Mouse (Mus musculus): ENCODE measurements around the gene Camkmt.

Gene Camkmt

GRCm38 (mm10) chr17:85090120-85091099 is at the start of gene Camkmt, which contains the start of gene Prepl:
TSS of gene Camkmt (plus strand) at chr17:85090552.
TSS of gene Prepl (minus strand) at chr17:85090241.
- in situ Hi-C loops (cut with MseI, MboI) = no loop called here

- in situ Hi-C loops (cut with MseI, MboI) = no loop called here
Measured at GRCm38 (mm10) chr17:85040913-85041312, 49.4 kb upstream of the Camkmt start.

DNA sequence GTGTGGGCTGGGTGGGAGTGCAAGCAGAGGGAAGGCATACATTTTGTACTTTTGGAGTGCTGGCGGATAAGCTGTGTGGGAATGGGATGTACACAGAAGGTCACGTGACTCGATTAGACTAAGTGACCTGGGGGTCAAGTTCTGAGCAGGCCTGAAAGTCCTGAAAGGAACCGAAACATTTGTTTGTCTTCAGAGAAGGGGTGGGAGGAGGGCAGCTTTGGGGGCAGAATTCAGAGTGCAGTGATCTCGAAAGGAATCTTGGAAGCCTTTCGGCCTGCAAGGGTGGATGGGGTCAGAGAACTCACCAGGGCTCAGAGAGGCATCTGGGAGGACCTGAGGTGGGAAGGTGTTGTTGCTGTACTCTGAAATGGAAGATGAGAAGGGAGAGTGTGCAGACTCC is 47.9 kb upstream of the Camkmt start:
- in situ Hi-C loops (cut with MseI, MboI) = no loop called here

- in situ Hi-C loops (cut with MseI, MboI) = no loop called here
Measured at GRCm38 (mm10) chr17:85043404-85043816, 46.9 kb upstream of the Camkmt start.

- in situ Hi-C loops (cut with MseI, MboI) = no loop called here
Measured at GRCm38 (mm10) chr17:85044466-85044865, 45.9 kb upstream of the Camkmt start.

DNA sequence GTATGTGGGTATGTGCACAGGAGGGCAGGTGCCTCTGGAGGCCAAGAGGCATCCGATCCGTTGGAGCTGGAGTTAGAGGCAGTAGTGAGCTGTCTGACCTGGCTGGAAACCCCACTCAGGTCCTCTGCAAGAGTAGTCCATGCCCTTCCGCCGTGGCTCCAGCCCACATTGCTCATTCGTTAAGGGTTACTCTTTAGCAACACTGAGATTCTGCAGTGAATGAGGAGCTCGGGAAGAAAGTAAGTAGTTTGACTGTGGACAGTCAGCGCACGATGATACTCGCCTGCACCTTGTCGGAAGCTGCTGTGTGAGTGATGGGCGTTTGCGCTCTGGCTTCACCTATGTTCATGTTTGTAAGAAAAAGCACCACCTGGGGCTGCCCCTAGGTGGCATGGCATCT is 45.2 kb upstream of the Camkmt start:
- in situ Hi-C loops (cut with MseI, MboI) = no loop called here

DNA sequence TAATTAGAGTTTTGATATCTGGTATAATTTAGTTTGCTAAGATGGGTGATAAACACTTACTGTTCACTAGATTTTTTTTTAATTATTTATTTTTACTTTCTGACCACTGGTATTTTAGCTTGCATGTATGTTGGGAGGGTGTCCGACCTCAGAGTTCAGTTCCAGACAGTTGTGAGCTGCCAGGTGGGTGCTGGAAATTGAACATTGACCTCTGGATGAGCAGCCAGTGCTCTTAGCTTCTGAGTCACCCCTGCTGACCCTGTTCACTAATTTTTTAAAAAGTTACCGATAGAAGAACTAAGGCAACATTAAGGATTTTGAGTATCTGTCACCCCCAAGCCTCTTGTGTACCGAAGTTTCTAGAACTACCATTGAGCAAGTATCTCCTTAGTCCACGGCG is 42.0 kb upstream of the Camkmt start:
- in situ Hi-C loops (cut with MseI, MboI) = no loop called here

DNA sequence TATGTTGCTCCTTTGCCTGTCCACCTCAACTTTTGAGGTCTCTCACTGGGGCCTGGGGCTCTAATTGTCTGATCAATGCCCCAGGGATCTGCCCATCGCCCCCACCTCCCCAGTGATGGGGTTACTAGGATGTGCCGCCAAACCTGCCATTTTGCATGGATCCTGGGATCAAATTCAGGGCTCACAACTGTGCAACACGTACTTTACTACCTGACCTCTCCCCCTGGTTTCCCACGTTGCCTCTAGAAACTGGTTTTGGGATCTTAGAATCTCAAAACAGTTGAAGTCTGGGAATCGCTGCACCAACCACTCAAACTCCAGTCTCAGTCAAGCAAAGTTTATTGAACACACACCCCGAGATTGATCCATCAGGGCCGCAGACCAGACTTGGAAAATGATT is 32.1 kb upstream of the Camkmt start:
- in situ Hi-C loops (cut with MseI, MboI) = no loop called here

DNA sequence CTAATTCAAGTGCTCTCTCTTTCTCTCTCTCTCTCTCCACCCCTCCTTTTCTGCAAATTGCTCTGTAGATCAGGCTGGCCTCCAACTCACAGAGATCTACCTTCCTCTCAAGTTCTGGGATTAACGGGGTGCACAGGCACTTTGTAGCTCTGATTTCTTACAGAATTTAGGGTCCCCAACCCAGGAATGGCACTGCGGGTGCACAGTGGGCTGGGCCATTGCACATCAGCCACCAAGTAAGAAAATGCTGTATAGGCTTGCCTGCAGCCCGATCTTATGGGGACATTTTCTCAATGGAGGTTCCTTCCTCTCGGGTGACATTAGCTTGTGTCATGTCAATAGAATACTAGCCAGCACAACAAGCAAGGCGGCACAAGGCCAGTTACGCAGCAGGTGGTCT is 31.2 kb upstream of the Camkmt start:
- in situ Hi-C loops (cut with MseI, MboI) = no loop called here

GRCm38 (mm10) chr17:85063560-85063959 is 26.8 kb upstream of the Camkmt start:
- in situ Hi-C loops (cut with MseI, MboI) = no loop called here

GRCm38 (mm10) chr17:85067331-85067730 is 23.0 kb upstream of the Camkmt start:
- in situ Hi-C loops (cut with MseI, MboI) = no loop called here

GRCm38 (mm10) chr17:85070658-85071057 is 19.7 kb upstream of the Camkmt start:
- in situ Hi-C loops (cut with MseI, MboI) = no loop called here

- in situ Hi-C loops (cut with MseI, MboI) = no loop called here
Measured at GRCm38 (mm10) chr17:85071088-85071775, 19.1 kb upstream of the Camkmt start.

DNA sequence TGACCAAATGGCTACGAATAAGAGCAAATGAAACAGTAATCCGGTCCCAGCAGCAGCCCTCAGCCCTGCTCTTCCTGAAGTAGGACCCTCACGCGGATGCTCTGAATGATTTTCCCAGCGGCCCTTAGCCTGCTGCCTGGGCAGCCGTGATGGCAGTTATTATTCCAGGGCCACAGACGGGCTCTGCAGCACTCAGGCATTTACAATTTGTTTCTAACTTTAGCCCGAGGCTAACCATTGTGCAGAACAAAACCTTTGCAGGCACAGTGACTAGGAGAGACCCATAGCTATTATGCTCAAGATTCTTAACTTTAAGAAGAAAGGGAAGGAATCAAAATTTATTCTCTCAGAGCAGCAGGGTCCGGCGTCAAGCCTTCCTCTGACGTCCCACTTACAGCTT is 18.0 kb upstream of the Camkmt start:
- in situ Hi-C loops (cut with MseI, MboI) = no loop called here

DNA sequence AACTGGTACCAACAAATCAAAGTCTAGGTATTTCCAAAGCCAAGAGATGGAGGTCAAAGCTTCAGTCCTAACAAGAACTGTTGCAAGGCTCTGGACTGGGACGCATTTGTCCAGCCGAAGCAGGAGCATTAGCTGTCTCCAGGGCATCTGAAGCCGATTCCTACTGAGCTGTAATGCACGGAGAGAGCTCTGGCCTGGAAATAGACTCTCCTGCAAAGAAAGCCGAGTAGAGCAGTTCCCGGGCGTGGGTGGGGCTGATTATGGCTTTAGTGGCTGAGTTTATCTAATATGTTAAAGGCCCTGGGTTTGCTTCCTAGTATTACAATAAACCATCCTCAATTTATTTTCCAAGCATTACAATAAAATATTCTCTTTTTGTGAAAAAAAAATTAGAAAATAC is 17.1 kb upstream of the Camkmt start:
- in situ Hi-C loops (cut with MseI, MboI) = no loop called here

DNA sequence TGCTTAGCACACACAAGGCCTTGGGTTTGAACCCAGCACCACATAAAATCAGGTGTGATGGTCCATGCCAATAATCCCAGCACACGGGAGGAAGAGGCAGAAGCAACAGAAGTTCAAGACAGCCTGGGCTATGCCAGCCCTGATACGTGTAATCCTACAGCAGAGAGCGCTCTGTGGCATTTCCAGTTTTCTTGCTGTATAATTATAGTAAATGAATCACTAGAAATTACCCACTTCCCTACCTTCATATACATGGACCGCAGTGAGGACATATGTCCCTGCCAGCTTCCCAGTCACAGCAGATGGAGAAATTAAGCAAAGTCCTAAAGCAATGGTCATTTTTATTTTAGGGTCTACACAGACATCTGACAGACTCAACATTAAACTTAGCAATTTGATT is 16.3 kb upstream of the Camkmt start:
- in situ Hi-C loops (cut with MseI, MboI) = no loop called here

DNA sequence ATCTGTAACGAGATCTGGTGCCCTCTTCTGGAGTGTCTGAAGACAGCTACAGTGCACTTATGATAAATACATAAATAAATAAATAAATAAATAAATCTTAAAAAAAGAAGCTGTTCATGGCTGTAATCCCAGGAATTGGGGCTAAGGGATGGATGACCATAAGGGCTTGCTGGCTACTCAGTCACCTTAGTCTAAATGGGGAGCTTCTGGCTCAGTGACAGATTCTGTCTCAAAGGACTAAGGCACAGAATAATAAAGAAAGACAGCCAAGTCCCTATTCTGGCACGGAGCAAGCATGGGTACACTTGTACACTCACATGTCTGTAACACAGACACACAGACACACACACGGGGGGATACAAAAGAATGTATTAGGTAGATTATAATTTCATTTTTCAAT is 11.1 kb upstream of the Camkmt start:
- in situ Hi-C loops (cut with MseI, MboI) = no loop called here

DNA sequence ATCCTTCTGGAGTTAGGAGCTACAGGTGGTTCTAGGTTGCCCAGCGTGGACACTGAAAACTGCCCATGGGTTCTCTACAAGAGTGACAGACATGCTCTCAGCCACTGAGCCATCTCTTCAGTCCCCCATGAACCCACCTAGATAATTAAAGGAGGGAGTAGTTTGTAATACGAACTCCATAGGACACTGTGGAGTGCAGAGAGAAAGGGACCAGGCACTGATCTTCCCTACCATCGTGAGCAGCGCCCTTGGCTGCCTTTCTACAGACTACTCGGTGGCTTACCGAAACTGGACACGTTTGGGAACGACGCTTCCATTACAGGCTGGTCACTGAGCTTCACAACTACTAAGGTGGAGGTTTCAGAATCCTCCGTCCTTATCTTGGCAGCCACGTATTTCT is 9.6 kb upstream of the Camkmt start:
- in situ Hi-C loops (cut with MseI, MboI) = no loop called here

- in situ Hi-C loops (cut with MseI, MboI) = no loop called here
Measured at GRCm38 (mm10) chr17:85085335-85085734, 5.0 kb upstream of the Camkmt start.

- in situ Hi-C loops (cut with MseI, MboI) = no loop called here
Measured at GRCm38 (mm10) chr17:85086501-85086900, 3.9 kb upstream of the Camkmt start.

DNA sequence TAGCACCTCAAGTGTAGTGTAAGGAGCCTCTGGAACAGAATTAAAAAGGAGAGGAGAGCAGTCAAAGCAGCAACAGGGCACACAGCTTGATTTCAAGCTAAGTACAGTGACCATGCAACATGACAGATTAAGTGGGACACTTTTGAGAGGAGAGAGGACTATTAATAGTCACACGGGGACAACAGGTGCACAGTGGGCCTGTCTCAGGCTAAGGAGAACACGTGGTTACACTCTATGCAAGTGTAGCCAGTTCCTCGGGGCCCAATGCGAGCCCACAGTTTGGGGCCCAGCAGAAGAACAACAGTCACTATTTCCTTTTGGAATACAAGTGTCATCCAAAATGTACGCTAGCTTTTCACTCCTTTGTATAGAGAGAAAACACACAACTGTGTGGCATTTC is 2.8 kb upstream of the Camkmt start:
- in situ Hi-C loops (cut with MseI, MboI) = no loop called here

DNA sequence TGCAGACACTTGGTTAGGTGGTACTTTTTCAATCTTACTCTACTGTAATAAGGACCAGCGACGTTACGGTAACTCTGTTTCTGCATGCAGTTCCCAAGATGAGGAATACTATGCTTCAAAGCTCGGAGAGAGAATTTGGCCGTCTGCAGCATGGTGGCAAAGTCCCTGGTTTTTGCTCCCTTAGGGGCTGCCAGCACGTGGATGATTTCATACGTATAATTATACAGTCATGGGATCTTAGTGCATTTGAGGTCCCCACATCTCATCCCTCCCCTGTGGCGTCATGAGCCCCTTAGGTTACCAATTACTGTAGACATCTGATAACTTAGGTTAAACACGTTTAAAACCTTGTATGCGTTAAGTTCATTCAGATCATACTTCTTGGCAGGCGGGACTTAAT is 2.0 kb upstream of the Camkmt start:
- in situ Hi-C loops (cut with MseI, MboI) = no loop called here

DNA sequence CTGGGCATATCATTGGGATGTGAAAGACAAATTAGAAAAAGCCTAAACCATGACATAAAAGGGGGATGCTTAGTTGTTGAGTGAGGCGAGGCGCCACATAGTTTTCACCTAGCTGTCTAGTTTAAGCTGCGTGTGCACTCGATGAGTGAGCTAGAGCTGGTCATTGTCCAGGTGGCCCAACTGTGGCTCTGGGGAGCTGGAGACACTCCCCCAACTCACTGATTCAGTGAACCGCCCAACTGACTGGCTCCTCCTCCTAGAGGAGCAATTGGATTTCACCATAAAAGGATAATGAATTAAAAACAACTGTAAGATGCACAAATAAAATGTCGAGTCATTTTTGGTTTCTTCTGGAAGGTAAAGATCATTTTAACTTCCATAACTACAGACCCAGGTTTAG is 1.3 kb upstream of the Camkmt start:
- in situ Hi-C loops (cut with MseI, MboI) = no loop called here
